ENCODE assay signal across 16 mouse cellular contexts in genomic region chr11:24342732-24343131, GRCm38 (mm10).
"Had no signal": no experiment of that assay in that cellular context is flagged by ENCODE, and none has a peak within 500 bp of the region (broad histone marks: within the 10 kb centered on the region; RNA-seq: fewer than 3 reads in every experiment).

No protein-coding gene starts in this region.

- H3K9ac ChIP-seq: limb, embryonic 13.5 days; liver, embryonic 13.5 days; lung, embryonic 14.5 days had no signal

- H3K36me3 ChIP-seq: limb, embryonic 13.5 days; liver, embryonic 13.5 days had no signal

- H3K9me3 ChIP-seq: limb, embryonic 13.5 days; liver, embryonic 13.5 days had no signal

- H3K4me3 ChIP-seq: limb, embryonic 13.5 days; liver, embryonic 13.5 days had no signal

- H3K4me2 ChIP-seq: limb, embryonic 13.5 days; liver, embryonic 13.5 days; lung, embryonic 14.5 days had no signal

- H3K27ac ChIP-seq: limb, embryonic 13.5 days; liver, embryonic 13.5 days; macrophage had no signal

- H3K27me3 ChIP-seq: limb, embryonic 13.5 days; liver, embryonic 13.5 days had no signal

- H3K4me1 ChIP-seq: liver, embryonic 13.5 days had no signal

- DNase-seq: kidney, adult 18-20 months; kidney, adult 9 months; kidney, postnatal 14 days; kidney, postnatal 4 days; left cerebral cortex, postnatal 4 days; liver, embryonic 13.5 days; lung, embryonic 14.5 days; midbrain, embryonic 14.5 days; right cerebral cortex, adult 18-20 months; right cerebral cortex, postnatal 14 days; right cerebral cortex, postnatal 4 days; thymus, adult 18-20 months; thymus, postnatal 4 days had no signal

- ATAC-seq: lung, postnatal 0 days had no signal
